Mouse (Mus musculus): ENCODE measurements at regions not wholly inside any gene's neighbourhood (a gene's known extent, or its start where the extent isn't known, plus 50 kb on each side); places are given as distances from the start of the nearest gene placed in this dataset.

- no peaks in the 10 kb centered on the region for H3K27me3 ChIP-seq (ENCODE audit: control insufficient read depth, insufficient read depth, low read length)
These were observed 203.8 kb downstream of the Rsl24d1 start for GRCm38 (mm10) chr9:73317048-73317447.

GRCm38 (mm10) chr9:73319704-73320307 is 206.6 kb downstream of the Rsl24d1 start:
- DNase-seq (ENCODE audit: low read depth in 3 of 3, low spot score in 3 of 3), result no peak
- TF ChIP-seq CTCF (IDR thresholded peaks at IDR 0.05; ENCODE audit: low read depth), result no peak
- no peak for TF ChIP-seq EP300 (IDR thresholded peaks at IDR 0.05; ENCODE audit: low read depth)
- 64% methylated on average over 2 of the region's 2 CpGs for WGBS (ENCODE audit: insufficient replicate concordance)

More at GRCm38 (mm10) chr9:73317048-73317447, 203.8 kb downstream of the Rsl24d1 start:
- DNase-seq (ENCODE audit: low read depth in 3 of 3, low spot score in 3 of 3), result no peak
- H3K4me3 ChIP-seq (ENCODE audit: insufficient read depth in 1 of 2, low read depth in 2 of 2, low read length in 2 of 2), result no peak overlapping the region
- WGBS (ENCODE audit: insufficient replicate concordance), result 17% methylated on average over 1 of the region's 1 CpGs
- H3K4me2 ChIP-seq (ENCODE audit: low read depth), result no peak overlapping the region
- no peak overlapping the region for H3K9ac ChIP-seq (replicated peaks)
- H3K4me1 ChIP-seq (replicated peaks; ENCODE audit: control insufficient read depth in 2 of 2, insufficient read depth in 2 of 2, low read length in 1 of 2), result peaks cover 0 to 2% of the 10 kb centered on the region in 2 experiments; a peak in 2 of 4 replicates
- no peak for ATAC-seq (ENCODE audit: insufficient read depth)
- H3K27ac ChIP-seq, result no peak overlapping the region
- H3K9me3 ChIP-seq (ENCODE audit: control insufficient read depth, low read length), result no peaks in the 10 kb centered on the region
- no peaks in the 10 kb centered on the region for H3K36me3 ChIP-seq (replicated peaks; ENCODE audit: control insufficient read depth, insufficient read depth, low read depth)
- TF ChIP-seq CTCF (IDR thresholded peaks at IDR 0.05; ENCODE audit: low read depth) (no peak), EP300 (IDR thresholded peaks at IDR 0.05; ENCODE audit: low read depth) (no peak)

GRCm38 (mm10) chr9:73331066-73331465 is 217.8 kb downstream of the Rsl24d1 start:
- no peak overlapping the region for H3K9ac ChIP-seq (replicated peaks)
- H3K4me2 ChIP-seq (ENCODE audit: low read depth), result no peak overlapping the region
- no peak overlapping the region for H3K27ac ChIP-seq
- H3K9me3 ChIP-seq (ENCODE audit: control insufficient read depth, low read length), result no peaks in the 10 kb centered on the region
- TF ChIP-seq EP300 (IDR thresholded peaks at IDR 0.05; ENCODE audit: low read depth), result no peak
- no peak for TF ChIP-seq CTCF (IDR thresholded peaks at IDR 0.05; ENCODE audit: low read depth)
- no peak overlapping the region for H3K4me3 ChIP-seq (ENCODE audit: insufficient read depth in 1 of 2, low read depth in 2 of 2, low read length in 2 of 2)
- H3K27me3 ChIP-seq (ENCODE audit: control insufficient read depth, insufficient read depth, low read length), result no peaks in the 10 kb centered on the region
- no peaks in the 10 kb centered on the region for H3K36me3 ChIP-seq (replicated peaks; ENCODE audit: control insufficient read depth, insufficient read depth, low read depth)
- ATAC-seq (ENCODE audit: insufficient read depth) (no peak), DNase-seq (ENCODE audit: low read depth in 3 of 3, low spot score in 3 of 3) (no peak)
- no peaks in the 10 kb centered on the region for H3K4me1 ChIP-seq (replicated peaks; ENCODE audit: control insufficient read depth in 2 of 2, insufficient read depth in 2 of 2, low read length in 1 of 2)

More at GRCm38 (mm10) chr9:73319704-73320307, 206.6 kb downstream of the Rsl24d1 start:
- Histone ChIP-seq H3K4me1 (replicated peaks; ENCODE audit: control insufficient read depth in 2 of 2, insufficient read depth in 2 of 2, low read length in 1 of 2) (peaks cover 0 to 2% of the 10 kb centered on the region in 2 experiments; a peak in 2 of 4 replicates), H3K9me3 (ENCODE audit: control insufficient read depth, low read length) (no peaks in the 10 kb centered on the region), H3K36me3 (replicated peaks; ENCODE audit: control insufficient read depth, insufficient read depth, low read depth) (no peaks in the 10 kb centered on the region), H3K27ac (no peak overlapping the region), H3K4me2 (ENCODE audit: low read depth) (no peak overlapping the region), H3K9ac (replicated peaks) (no peak overlapping the region), H3K4me3 (ENCODE audit: insufficient read depth in 1 of 2, low read depth in 2 of 2, low read length in 2 of 2) (no peak overlapping the region), H3K27me3 (ENCODE audit: control insufficient read depth, insufficient read depth, low read length) (no peaks in the 10 kb centered on the region)
- no peak for ATAC-seq (ENCODE audit: insufficient read depth)

GRCm38 (mm10) chr9:73336039-73336438 is 222.8 kb downstream of the Rsl24d1 start:
- no peak for ATAC-seq (ENCODE audit: insufficient read depth)
- no peaks in the 10 kb centered on the region for H3K27me3 ChIP-seq (ENCODE audit: control insufficient read depth, insufficient read depth, low read length)
- H3K4me2 ChIP-seq (ENCODE audit: low read depth), result no peak overlapping the region
- H3K4me1 ChIP-seq (replicated peaks; ENCODE audit: control insufficient read depth in 2 of 2, insufficient read depth in 2 of 2, low read length in 1 of 2), result no peaks in the 10 kb centered on the region
- H3K27ac ChIP-seq, result no peak overlapping the region
- no peak for TF ChIP-seq EP300 (IDR thresholded peaks at IDR 0.05; ENCODE audit: low read depth)
- no peak overlapping the region for H3K9ac ChIP-seq (replicated peaks)
- H3K9me3 ChIP-seq (ENCODE audit: control insufficient read depth, low read length), result no peaks in the 10 kb centered on the region
- H3K4me3 ChIP-seq (ENCODE audit: insufficient read depth in 1 of 2, low read depth in 2 of 2, low read length in 2 of 2), result no peak overlapping the region
- WGBS (ENCODE audit: insufficient replicate concordance), result 64% methylated on average over 5 of the region's 5 CpGs
- no peaks in the 10 kb centered on the region for H3K36me3 ChIP-seq (replicated peaks; ENCODE audit: control insufficient read depth, insufficient read depth, low read depth)
- no peak for DNase-seq (ENCODE audit: low read depth in 3 of 3, low spot score in 3 of 3)

- H3K4me2 ChIP-seq (ENCODE audit: low read depth), result no peak overlapping the region
- no peak overlapping the region for H3K9ac ChIP-seq (replicated peaks)
- H3K4me1 ChIP-seq (replicated peaks; ENCODE audit: control insufficient read depth in 2 of 2, insufficient read depth in 2 of 2, low read length in 1 of 2), result no peaks in the 10 kb centered on the region
- no peak for ATAC-seq (ENCODE audit: insufficient read depth)
- no peak for DNase-seq (ENCODE audit: low read depth in 3 of 3, low spot score in 3 of 3)
- H3K4me3 ChIP-seq (ENCODE audit: insufficient read depth in 1 of 2, low read depth in 2 of 2, low read length in 2 of 2), result no peak overlapping the region
- 64% methylated on average over 2 of the region's 2 CpGs for WGBS (ENCODE audit: insufficient replicate concordance)
- no peak overlapping the region for H3K27ac ChIP-seq
- no peaks in the 10 kb centered on the region for H3K9me3 ChIP-seq (ENCODE audit: control insufficient read depth, low read length)
- no peak for TF ChIP-seq CTCF (IDR thresholded peaks at IDR 0.05; ENCODE audit: low read depth)
- TF ChIP-seq EP300 (IDR thresholded peaks at IDR 0.05; ENCODE audit: low read depth), result no peak
- H3K36me3 ChIP-seq (replicated peaks; ENCODE audit: control insufficient read depth, insufficient read depth, low read depth), result no peaks in the 10 kb centered on the region
- no peaks in the 10 kb centered on the region for H3K27me3 ChIP-seq (ENCODE audit: control insufficient read depth, insufficient read depth, low read length)
These were observed 224.0 kb downstream of the Rsl24d1 start for GRCm38 (mm10) chr9:73337045-73337740.
